Mouse (Mus musculus) myocyte (in vitro differentiated cells): Measurements from ENCODE around the gene Rbfox1.

Source experiments
- CEBPB ChIP-seq: IDR thresholded peaks from 2 replicates; pipeline ENCODE4 v1.6.1; 2011; ENCODE audit warnings: mild to moderate bottlenecking, moderate library complexity; ENCODE audit not compliant: poor library complexity, insufficient read depth, severe bottlenecking
- E2F4 ChIP-seq: IDR thresholded peaks from one replicate; pipeline ENCODE4 v1.6.1; 2011; ENCODE audit warnings: mild to moderate bottlenecking, control low read depth, moderate library complexity; ENCODE audit not compliant: insufficient read depth
- MAX ChIP-seq: IDR thresholded peaks from one replicate; pipeline ENCODE4 v1.6.1; 2011; ENCODE audit warnings: low read depth, mild to moderate bottlenecking, control low read depth
- MYOD1 ChIP-seq, 3 experiments: IDR thresholded peaks; one replicate each; pipeline ENCODE4 v1.6.1; 2011; ENCODE audit warnings: control low read depth in 2 of 3, low read depth in 2 of 3, mild to moderate bottlenecking in 2 of 3, moderate library complexity in 1 of 3; ENCODE audit not compliant: insufficient read length in 2 of 3, control insufficient read depth in 1 of 3
- MYOG ChIP-seq, 3 experiments: IDR thresholded peaks; one replicate each; pipeline ENCODE4 v1.6.1; 2011; ENCODE audit warnings: control low read depth in 2 of 3, low read depth in 2 of 3, mild to moderate bottlenecking in 2 of 3; ENCODE audit not compliant: insufficient read length in 2 of 3, control insufficient read depth in 1 of 3, insufficient read depth in 1 of 3
- POLR2A ChIP-seq: IDR thresholded peaks from one replicate; pipeline ENCODE4 v1.6.1; 2011; ENCODE audit warnings: low read depth, mild to moderate bottlenecking, control low read depth, moderate library complexity; ENCODE audit not compliant: insufficient read length
- POLR2AphosphoS2 ChIP-seq: IDR thresholded peaks from one replicate; pipeline ENCODE4 v1.6.1; 2011; ENCODE audit warnings: low read depth, control low read depth; ENCODE audit not compliant: insufficient read length
- SRF ChIP-seq: IDR thresholded peaks from one replicate; pipeline ENCODE4 v1.6.1; 2011; ENCODE audit warnings: low read depth; ENCODE audit not compliant: control insufficient read depth, insufficient read length
- TCF12 ChIP-seq: IDR thresholded peaks from one replicate; pipeline ENCODE4 v1.6.1; 2011; ENCODE audit warnings: mild to moderate bottlenecking, control low read depth; ENCODE audit not compliant: poor library complexity, insufficient read depth, severe bottlenecking
- TCF3 ChIP-seq: IDR thresholded peaks from one replicate; pipeline ENCODE4 v1.6.1; 2011; ENCODE audit warnings: low read depth, control low read depth; ENCODE audit not compliant: insufficient read length
- USF1 ChIP-seq: IDR thresholded peaks from one replicate; pipeline ENCODE4 v1.6.1; 2011; ENCODE audit warnings: low read depth, mild to moderate bottlenecking, control low read depth, moderate library complexity

DNA sequence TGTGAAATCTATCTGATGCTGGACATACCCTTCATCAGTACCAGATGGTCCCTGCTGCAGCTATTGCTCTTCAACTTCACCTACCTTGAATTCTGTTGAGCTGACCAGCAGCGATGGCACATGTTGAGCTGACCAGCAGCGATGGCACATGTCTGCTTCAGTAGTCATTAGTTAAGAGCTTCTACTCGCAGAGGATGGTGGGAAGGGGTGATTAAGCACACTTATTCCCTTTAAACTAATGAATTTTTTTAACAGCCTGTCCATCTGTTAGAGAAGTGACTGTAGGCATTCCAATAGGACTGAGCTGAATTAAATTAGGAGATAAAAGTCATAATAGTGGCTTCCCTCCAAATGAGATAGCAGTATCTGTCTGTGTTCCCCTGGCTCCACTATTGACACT, 517.7 kb downstream of the Rbfox1 start:
- TF ChIP-seq USF1 (no peak), CEBPB (no peak), E2F4 (no peak), TCF12 (no peak), MYOG (IDR thresholded peaks at IDR 0.05; ENCODE audit: control insufficient read depth in 1 of 3, insufficient read depth in 1 of 3, insufficient read length in 2 of 3, low read depth in 2 of 3) (no peak), POLR2A (no peak), POLR2AphosphoS2 (no peak), MYOD1 (IDR thresholded peaks at IDR 0.05; ENCODE audit: control insufficient read depth in 1 of 3, insufficient read length in 2 of 3, low read depth in 2 of 3) (no peak), MAX (no peak), SRF (no peak), TCF3 (no peak)
